Mouse (Mus musculus): ENCODE measurements around the gene Cabp4. TPM values are rescaled to one million over a fixed set of nuclear protein-coding genes. Genes with fewer than 3 reads are reported as not detected.

The Cabp4 gene
- polyA plus RNA-seq (2014; fragmentation: Nextera tagmentation; extraction: Ambion mirVana), result 0.13 and 0.31 TPM in 2 replicates

GRCm38 (mm10) chr19:4143759-4144268 is at the start of gene Cabp4:
Gene Cabp4 (minus strand): TSS chr19:4144033.
- no peaks in the 10 kb centered on the region for H3K9me3 ChIP-seq (ENCODE audit: control insufficient read depth, low read length)
- no peak within 1 kb of the TSS for H3K9ac ChIP-seq (replicated peaks; ENCODE audit: low read depth, low read length)
- peaks cover 7% of the 10 kb centered on the region; the same call in 1 of the 2 replicates for H3K4me1 ChIP-seq (ENCODE audit: control insufficient read depth, insufficient read depth, low read length)
- H3K27me3 ChIP-seq (ENCODE audit: control insufficient read depth, insufficient read depth, low read length), result no peaks in the 10 kb centered on the region
- no peak within 1 kb of the TSS for H3K4me2 ChIP-seq (ENCODE audit: low read depth, low read length)
- H3K4me3 ChIP-seq (ENCODE audit: low read depth, low read length), result no peak within 1 kb of the TSS
- H3K36me3 ChIP-seq (ENCODE audit: control insufficient read depth, insufficient read depth, low read length), result no peaks in the 10 kb centered on the region
- ATAC-seq (ENCODE audit: low read depth), result no peak
- no peak within 1 kb of the TSS for H3K27ac ChIP-seq (ENCODE audit: low read depth, low read length)
- WGBS, result 83% methylated on average over 7 of the region's 7 CpGs

- no peaks in the 10 kb centered on the region for H3K9me3 ChIP-seq (ENCODE audit: control insufficient read depth, low read length)
- no peaks in the 10 kb centered on the region for H3K27me3 ChIP-seq (ENCODE audit: control insufficient read depth, insufficient read depth, low read length)
- no peak for ATAC-seq (ENCODE audit: low read depth)
- H3K27ac ChIP-seq (ENCODE audit: low read depth, low read length), result no peak overlapping the region
- H3K9ac ChIP-seq (replicated peaks; ENCODE audit: low read depth, low read length), result peak overlapping the region; percentile 98
- H3K4me2 ChIP-seq (ENCODE audit: low read depth, low read length), result peak overlapping the region; percentile 97
- H3K36me3 ChIP-seq (ENCODE audit: control insufficient read depth, insufficient read depth, low read length), result peaks cover 26% of the 10 kb centered on the region
- peaks cover 10% of the 10 kb centered on the region for H3K4me1 ChIP-seq (ENCODE audit: control insufficient read depth, insufficient read depth, low read length)
- peak overlapping the region; percentile 80 for H3K4me3 ChIP-seq (ENCODE audit: low read depth, low read length)
- WGBS, result 68% methylated on average over 6 of the region's 6 CpGs
Measured at GRCm38 (mm10) chr19:4193129-4193528, 49.3 kb upstream of the Cabp4 start.

GRCm38 (mm10) chr19:4192251-4192985 is 48.6 kb upstream of the Cabp4 start:
- H3K27me3 ChIP-seq (ENCODE audit: control insufficient read depth, insufficient read depth, low read length), result no peaks in the 10 kb centered on the region
- peak overlapping the region; percentile 91 for H3K27ac ChIP-seq (ENCODE audit: low read depth, low read length)
- H3K36me3 ChIP-seq (ENCODE audit: control insufficient read depth, insufficient read depth, low read length), result peaks cover 26% of the 10 kb centered on the region
- no peaks in the 10 kb centered on the region for H3K9me3 ChIP-seq (ENCODE audit: control insufficient read depth, low read length)
- H3K4me2 ChIP-seq (ENCODE audit: low read depth, low read length), result peak overlapping the region; percentile 97
- under 1% methylated on average over 51 of the region's 52 CpGs for WGBS
- H3K9ac ChIP-seq (replicated peaks; ENCODE audit: low read depth, low read length), result peak overlapping the region; percentile 98
- H3K4me1 ChIP-seq (ENCODE audit: control insufficient read depth, insufficient read depth, low read length), result peaks cover 10% of the 10 kb centered on the region
- peak overlapping the region; percentile 80 for H3K4me3 ChIP-seq (ENCODE audit: low read depth, low read length)
- peak; percentile 52 for ATAC-seq (ENCODE audit: low read depth)

- Histone ChIP-seq H3K4me2 (ENCODE audit: low read depth, low read length) (peak within 1 kb of the TSS; percentile 97), H3K9ac (replicated peaks; ENCODE audit: low read depth, low read length) (peak within 1 kb of the TSS; percentile 98), H3K4me3 (ENCODE audit: low read depth, low read length) (peak within 1 kb of the TSS; percentile 80), H3K4me1 (ENCODE audit: control insufficient read depth, insufficient read depth, low read length) (peaks cover 10% of the 10 kb centered on the region), H3K36me3 (ENCODE audit: control insufficient read depth, insufficient read depth, low read length) (peaks cover 26% of the 10 kb centered on the region), H3K9me3 (ENCODE audit: control insufficient read depth, low read length) (no peaks in the 10 kb centered on the region), H3K27ac (ENCODE audit: low read depth, low read length) (peak within 1 kb of the TSS; percentile 91), H3K27me3 (ENCODE audit: control insufficient read depth, insufficient read depth, low read length) (no peaks in the 10 kb centered on the region)
- peak; percentile 91 for ATAC-seq (ENCODE audit: low read depth)
- 7% methylated on average over 34 of the region's 47 CpGs for WGBS
Measured at GRCm38 (mm10) chr19:4191528-4192250, 47.9 kb upstream of the Cabp4 start, which contains the start of gene Ppp1ca. Gene Ppp1ca (plus strand): TSS chr19:4192065.

GRCm38 (mm10) chr19:4190831-4191334 is 47.0 kb upstream of the Cabp4 start, which contains the start of gene Tbc1d10c:
Gene Tbc1d10c (minus strand): TSS chr19:4191284.
- H3K9ac ChIP-seq (replicated peaks; ENCODE audit: low read depth, low read length), result peak within 1 kb of the TSS; percentile 98
- no peak for ATAC-seq (ENCODE audit: low read depth)
- H3K9me3 ChIP-seq (ENCODE audit: control insufficient read depth, low read length), result no peaks in the 10 kb centered on the region
- 54% methylated on average over 3 of the region's 4 CpGs for WGBS
- H3K27ac ChIP-seq (ENCODE audit: low read depth, low read length), result peak within 1 kb of the TSS; percentile 91
- peak within 1 kb of the TSS; percentile 80 for H3K4me3 ChIP-seq (ENCODE audit: low read depth, low read length)
- no peaks in the 10 kb centered on the region for H3K27me3 ChIP-seq (ENCODE audit: control insufficient read depth, insufficient read depth, low read length)
- peaks cover 10% of the 10 kb centered on the region for H3K4me1 ChIP-seq (ENCODE audit: control insufficient read depth, insufficient read depth, low read length)
- peaks cover 24% of the 10 kb centered on the region for H3K36me3 ChIP-seq (ENCODE audit: control insufficient read depth, insufficient read depth, low read length)
- H3K4me2 ChIP-seq (ENCODE audit: low read depth, low read length), result peak within 1 kb of the TSS; percentile 97

- H3K4me1 ChIP-seq (ENCODE audit: control insufficient read depth, insufficient read depth, low read length), result peaks cover 10% of the 10 kb centered on the region
- no peaks in the 10 kb centered on the region for H3K27me3 ChIP-seq (ENCODE audit: control insufficient read depth, insufficient read depth, low read length)
- H3K9me3 ChIP-seq (ENCODE audit: control insufficient read depth, low read length), result no peaks in the 10 kb centered on the region
- 83% methylated on average over 12 of the region's 12 CpGs for WGBS
- no peak overlapping the region for H3K27ac ChIP-seq (ENCODE audit: low read depth, low read length)
- no peak overlapping the region for H3K4me3 ChIP-seq (ENCODE audit: low read depth, low read length)
- no peak overlapping the region for H3K4me2 ChIP-seq (ENCODE audit: low read depth, low read length)
- H3K9ac ChIP-seq (replicated peaks; ENCODE audit: low read depth, low read length), result no peak overlapping the region
- H3K36me3 ChIP-seq (ENCODE audit: control insufficient read depth, insufficient read depth, low read length), result peaks cover 7% of the 10 kb centered on the region
- ATAC-seq (ENCODE audit: low read depth), result no peak
Measured at GRCm38 (mm10) chr19:4189051-4189620, 45.3 kb upstream of the Cabp4 start.

GRCm38 (mm10) chr19:4187303-4187702 is 43.5 kb upstream of the Cabp4 start:
- H3K4me2 ChIP-seq (ENCODE audit: low read depth, low read length), result no peak overlapping the region
- no peak for ATAC-seq (ENCODE audit: low read depth)
- H3K36me3 ChIP-seq (ENCODE audit: control insufficient read depth, insufficient read depth, low read length), result no peaks in the 10 kb centered on the region
- no peaks in the 10 kb centered on the region for H3K27me3 ChIP-seq (ENCODE audit: control insufficient read depth, insufficient read depth, low read length)
- no peak overlapping the region for H3K27ac ChIP-seq (ENCODE audit: low read depth, low read length)
- 80% methylated on average over 3 of the region's 3 CpGs for WGBS
- H3K9me3 ChIP-seq (ENCODE audit: control insufficient read depth, low read length), result no peaks in the 10 kb centered on the region
- H3K4me3 ChIP-seq (ENCODE audit: low read depth, low read length), result no peak overlapping the region
- H3K4me1 ChIP-seq (ENCODE audit: control insufficient read depth, insufficient read depth, low read length), result no peaks in the 10 kb centered on the region
- no peak overlapping the region for H3K9ac ChIP-seq (replicated peaks; ENCODE audit: low read depth, low read length)

- Histone ChIP-seq H3K4me1 (ENCODE audit: control insufficient read depth, insufficient read depth, low read length) (no peaks in the 10 kb centered on the region), H3K27ac (ENCODE audit: low read depth, low read length) (no peak overlapping the region), H3K27me3 (ENCODE audit: control insufficient read depth, insufficient read depth, low read length) (no peaks in the 10 kb centered on the region), H3K36me3 (ENCODE audit: control insufficient read depth, insufficient read depth, low read length) (no peaks in the 10 kb centered on the region), H3K4me3 (ENCODE audit: low read depth, low read length) (no peak overlapping the region), H3K9ac (replicated peaks; ENCODE audit: low read depth, low read length) (no peak overlapping the region), H3K4me2 (ENCODE audit: low read depth, low read length) (no peak overlapping the region), H3K9me3 (ENCODE audit: control insufficient read depth, low read length) (no peaks in the 10 kb centered on the region)
- 56% methylated on average over 15 of the region's 15 CpGs for WGBS
- ATAC-seq (ENCODE audit: low read depth), result no peak
Measured at GRCm38 (mm10) chr19:4184976-4185975, 41.4 kb upstream of the Cabp4 start.

Data from neural tube, embryonic 14.5 days (tissue).